Mouse (Mus musculus): ENCODE data around the gene Polg2.
"Not testable (repeated sequence)": the region's sequence is repeated elsewhere in the genome, so short reads cannot be mapped to it uniquely, and the experiment has no call there.

Polg2 gene

DNA sequence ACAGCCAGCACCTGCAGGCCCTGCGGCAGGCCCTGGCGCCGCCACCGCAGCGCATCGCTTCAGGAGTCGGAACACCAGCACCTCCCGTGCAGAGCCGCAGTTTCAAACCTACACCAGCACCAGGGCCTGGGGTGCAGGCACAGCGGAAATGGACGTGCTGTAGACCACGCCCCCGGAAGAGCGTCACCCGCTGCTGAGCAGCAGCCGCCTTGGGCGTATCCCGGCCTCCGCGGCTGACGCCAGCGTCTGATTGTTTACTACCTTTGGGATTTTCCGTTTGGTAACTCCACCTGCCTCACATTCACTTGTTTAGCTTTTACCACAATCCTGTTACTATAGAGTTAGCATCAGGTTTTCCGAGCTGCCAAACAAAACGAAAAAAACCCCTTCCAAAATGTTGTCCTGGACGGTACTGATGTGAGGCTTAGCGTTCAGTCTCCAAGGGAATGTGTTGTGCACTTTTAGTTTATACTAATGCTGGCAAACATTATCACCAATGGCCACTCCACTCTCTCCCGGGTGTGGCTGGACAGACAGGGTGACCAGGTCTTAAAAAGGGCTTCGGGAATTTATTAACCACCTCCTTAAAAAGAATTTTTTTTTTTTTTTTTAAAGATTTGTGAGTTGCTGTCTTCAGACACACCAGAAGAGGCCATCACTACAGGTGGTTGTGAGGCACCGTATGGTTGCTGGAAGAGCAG, at the start of gene Polg2:
Polg2 (minus strand) TSS at position 150 of the 701 bp plus-strand sequence.
- DNase-seq (ENCODE audit: extremely low read depth, low read depth), result peak; percentile 86

DNA sequence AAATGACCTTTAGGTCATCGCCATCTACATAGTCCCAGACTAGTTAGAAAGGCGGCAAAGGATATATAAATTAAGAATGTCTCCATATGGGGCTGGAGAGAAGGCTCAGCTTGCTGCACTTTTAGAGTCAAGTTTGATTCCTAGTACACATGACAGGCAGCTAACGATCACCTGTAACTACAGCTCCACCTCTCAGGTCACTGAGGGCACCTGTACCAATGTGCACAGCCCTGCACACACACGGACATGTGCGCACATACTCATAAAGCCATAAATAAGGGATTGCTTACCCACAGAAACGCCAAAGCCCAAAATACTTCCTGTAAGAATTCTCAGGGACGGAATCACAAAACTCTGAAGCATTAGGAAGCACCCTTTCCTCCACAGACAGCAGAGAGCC, 48.7 kb upstream of the Polg2 start:
- DNase-seq (ENCODE audit: extremely low read depth, low read depth), result no peak

DNA sequence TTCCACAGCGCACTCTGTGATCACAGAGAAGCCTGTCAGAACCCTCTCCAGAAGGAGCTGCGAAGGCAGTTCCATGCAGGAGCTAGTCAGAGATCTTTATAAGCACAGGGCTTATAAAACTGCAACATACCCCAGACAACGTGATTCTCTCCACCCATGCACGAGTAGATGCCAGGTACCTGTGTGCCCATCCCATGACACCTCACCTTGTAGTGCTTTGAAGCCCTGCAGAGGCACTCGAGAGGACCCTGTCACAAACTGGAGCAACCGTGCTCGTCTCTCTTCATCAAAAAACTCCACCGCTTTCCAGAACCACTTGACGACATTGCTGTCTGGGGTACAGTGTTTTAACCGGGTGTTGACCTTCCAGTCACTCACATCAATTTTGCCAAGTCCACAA, 45.1 kb upstream of the Polg2 start:
- DNase-seq (ENCODE audit: extremely low read depth, low read depth), result no peak

DNA sequence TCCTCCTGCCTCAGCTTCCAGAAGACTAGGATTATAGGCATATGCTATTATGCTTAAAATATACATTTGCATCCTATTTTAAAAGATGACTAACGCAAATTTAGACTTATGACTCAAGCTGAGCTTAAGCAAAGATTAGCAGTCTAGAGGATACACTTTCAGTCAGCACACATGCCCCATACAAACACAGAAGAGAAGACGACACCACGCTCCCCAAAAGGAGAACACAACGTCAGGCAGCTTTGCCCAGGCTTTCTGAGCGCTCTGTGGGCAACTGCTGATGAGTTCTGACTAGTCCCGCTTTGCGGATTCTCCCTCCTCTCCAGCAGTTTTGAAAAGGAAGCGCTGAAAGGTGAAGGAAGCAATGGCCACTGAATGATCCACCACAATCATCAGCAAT, 44.4 kb upstream of the Polg2 start:
- no peak for DNase-seq (ENCODE audit: extremely low read depth, low read depth)

DNA sequence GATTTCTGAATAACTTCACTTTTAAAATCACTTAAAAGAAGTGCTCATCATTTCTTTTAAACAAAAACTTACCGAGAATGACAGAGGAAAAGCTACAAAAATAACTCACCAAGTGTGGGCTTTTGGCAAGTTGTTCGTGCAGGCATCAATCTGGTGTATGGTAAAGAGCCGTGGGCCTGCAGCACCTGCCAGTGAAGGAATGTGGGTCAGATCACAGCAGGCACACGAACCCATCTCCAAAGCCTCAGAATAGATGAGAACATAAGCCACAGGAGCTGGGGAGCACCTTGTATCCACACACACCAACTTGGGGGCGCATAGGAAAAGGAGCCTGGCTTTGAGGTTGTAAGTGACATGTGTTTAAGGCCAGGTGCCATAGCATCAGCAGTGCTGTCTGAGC, 43.6 kb upstream of the Polg2 start:
- DNase-seq (ENCODE audit: extremely low read depth, low read depth), result no peak

DNA sequence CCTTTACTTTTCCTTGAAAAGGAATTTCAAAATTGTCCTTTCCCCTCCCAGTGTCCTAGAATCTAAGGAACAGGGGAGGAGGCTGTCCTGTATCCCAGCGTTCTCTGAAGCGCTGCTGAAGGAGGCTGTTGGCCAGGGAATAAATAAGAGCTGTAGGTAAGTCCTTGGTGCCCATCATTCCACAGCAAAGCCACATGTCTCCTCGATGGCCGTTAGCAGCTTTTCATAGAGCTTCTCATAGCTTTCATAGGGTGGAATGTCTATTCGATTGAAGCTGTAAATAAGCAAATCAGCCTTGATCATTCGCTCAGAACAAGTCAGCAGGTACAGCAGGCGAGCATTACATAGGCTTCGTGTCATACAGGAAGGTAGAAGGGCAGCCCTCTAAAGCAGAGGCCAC, 43.2 kb upstream of the Polg2 start:
- DNase-seq (ENCODE audit: extremely low read depth, low read depth), result no peak

DNA sequence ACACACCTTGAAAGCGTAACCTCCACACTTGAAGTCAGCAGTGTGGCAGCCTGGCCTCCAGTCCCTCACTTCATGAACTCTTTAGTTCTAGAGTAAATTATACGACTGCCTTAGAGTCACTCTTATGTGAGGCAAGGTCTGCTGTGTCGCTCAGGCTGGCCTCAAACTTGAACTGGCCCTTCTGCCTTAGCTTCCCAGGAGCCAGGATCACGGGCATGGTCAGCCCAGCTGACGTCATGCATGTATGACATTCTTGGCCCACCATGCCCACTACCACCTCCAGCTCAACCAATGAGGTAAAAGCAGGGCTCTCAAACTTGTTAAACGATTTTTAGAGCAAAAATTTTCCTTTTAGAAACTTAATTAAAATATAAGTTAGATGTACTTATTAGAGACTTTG, 42.1 kb upstream of the Polg2 start:
- DNase-seq (ENCODE audit: extremely low read depth, low read depth), result no peak

DNA sequence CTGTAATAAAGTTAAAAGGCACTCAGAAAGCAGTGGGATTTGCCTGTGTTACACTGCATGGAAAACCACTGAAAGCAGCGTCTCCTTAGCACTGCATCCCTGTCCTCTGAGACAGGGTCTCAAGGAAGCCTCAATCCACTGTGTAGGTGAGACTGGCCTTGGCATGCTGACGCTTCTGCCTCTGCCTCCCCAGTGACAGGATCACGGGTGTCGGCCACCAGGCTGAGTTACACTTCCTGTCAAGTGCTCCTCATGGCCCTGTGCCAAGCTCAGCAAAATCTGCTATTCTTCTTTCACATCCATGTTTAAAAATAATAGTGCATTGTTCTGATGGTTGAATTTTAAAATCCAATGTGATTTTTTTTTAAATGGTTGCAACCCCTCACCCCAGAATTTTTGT, 41.6 kb upstream of the Polg2 start:
- DNase-seq (ENCODE audit: extremely low read depth, low read depth), result no peak

DNA sequence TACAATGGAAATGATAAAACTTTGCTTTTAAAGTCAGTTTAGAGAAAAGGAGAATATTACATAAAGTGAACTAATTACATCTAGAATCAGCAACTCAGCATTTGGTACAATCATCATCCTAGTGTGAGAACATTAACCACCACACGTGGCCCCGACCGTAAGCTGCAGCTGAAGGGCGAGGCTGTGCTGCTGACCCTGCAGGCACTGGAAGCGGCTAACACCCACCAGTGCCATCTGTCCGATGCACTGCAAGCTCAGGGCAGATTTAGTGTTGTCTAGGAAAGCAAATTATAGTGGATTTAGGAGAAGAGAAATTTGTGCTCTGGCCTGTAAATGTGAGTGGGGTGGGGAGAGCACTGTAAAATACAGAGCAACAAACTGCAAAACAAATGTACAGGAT, 40.9 kb upstream of the Polg2 start:
- DNase-seq (ENCODE audit: extremely low read depth, low read depth), result no peak

DNA sequence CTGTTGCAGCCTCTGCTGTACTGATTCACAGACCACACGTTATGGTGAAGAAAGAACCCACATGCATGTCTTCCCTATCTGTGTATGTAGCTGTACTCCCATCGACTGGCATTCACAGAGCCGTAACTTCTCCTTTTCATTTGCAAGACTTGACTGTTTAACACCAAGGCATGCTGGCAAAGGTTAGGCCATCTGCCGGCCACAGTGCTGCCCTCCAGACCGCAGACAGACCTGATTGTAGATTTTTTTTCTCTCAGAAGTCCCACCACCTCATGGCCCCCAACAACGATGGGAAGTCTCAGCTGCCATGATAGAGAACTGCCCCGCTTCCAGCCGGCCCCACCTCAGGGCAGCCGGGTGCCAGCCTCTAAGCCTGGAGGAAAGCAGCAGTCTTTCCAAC, 40.3 kb upstream of the Polg2 start:
- no peak for DNase-seq (ENCODE audit: extremely low read depth, low read depth)

DNA sequence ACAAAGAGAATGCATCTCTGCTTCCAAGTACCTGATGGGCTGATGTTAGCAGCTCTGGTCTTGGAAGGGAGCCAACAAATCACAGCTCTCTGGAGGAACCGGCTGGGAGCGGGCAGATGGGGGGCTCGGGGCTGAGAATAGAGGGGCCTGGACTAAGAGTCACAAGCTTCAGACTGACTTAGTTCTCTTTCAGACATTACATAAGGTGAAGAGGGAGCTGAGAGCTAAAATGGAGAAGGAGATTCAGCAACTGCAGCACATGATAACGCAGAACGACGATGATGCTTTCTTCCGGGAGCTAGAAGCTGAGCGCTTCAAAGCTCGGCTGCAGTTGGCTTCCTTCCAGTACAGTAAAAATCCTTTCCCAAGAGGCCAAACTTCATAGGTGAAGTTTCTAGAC, 39.0 kb upstream of the Polg2 start:
- no peak for DNase-seq (ENCODE audit: extremely low read depth, low read depth)

DNA sequence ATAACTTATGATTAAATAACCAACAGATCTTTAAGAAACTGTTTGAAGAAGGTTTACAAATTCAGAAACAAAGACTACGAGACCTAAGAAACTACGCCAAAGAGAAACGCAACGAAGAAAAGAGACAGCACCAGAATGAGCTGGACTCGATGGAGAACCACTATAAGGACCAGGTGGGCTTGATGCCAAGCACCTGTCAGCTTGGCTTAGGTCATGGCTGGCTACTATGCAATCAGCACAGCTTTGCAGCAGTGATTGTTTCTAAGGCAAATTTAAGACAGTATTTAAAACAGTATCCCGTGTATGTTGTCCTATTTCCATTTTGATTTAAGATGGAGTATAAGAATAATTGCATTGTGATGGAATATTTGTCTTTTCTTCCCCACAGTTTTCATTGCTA, 38.5 kb upstream of the Polg2 start:
- no peak for DNase-seq (ENCODE audit: extremely low read depth, low read depth)

DNA sequence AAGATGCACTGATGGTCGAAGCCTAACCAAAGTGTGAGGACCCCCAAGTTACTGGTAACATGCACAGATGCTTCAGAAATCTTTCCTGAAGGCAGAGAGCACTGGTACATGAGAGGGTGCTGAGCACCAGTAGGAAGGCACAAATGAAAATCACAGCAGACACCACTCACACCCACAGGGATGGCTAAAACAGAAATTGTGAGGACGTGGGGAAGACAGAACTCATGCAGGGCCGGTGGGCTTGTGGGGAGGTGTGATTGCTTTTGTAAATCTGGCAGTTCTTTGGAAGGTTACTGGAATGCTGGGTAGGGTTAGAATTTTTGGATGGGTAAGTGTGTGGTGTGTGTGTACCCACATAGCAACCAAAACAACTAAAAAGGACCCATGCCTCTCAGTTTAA, 37.8 kb upstream of the Polg2 start:
- no peak for DNase-seq (ENCODE audit: extremely low read depth, low read depth)

DNA sequence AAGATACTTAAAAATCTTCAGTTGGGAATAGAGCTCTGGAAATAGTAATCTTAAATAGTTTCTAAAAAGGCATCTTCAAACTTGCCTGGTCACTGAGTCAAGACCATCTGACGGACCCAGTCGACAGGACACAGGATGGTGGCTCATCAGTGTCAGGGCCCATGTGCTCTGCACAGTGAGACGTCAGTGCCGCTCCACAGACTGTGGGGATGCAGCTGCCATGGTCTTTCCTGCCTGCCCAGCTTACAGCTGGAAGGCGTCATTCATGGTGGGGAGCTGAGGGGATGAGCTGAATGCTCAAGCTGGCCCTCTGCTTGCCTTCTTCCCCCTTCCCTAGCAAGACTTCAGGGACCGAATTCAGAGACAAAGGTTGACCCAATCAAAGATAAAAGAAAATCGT, 37.0 kb upstream of the Polg2 start:
- DNase-seq (ENCODE audit: extremely low read depth, low read depth), result no peak

DNA sequence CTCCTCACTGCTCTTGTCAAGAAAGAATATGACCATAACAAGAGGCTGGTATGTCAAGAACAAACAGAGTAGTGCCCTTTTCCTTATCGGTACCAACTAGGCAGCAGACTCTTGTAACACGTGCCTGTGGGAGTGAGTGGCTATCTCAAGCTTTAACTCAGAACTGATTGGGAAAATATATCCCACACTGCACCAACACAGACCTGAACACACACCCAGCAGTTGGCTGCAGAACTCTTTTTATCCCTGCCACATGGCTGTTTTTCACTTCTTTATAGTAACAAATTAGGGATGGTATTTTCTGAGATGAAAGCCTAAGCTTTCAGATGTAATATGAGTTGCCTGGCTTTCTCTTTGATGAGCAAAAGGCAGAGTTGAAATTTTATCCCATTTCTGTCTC, 36.4 kb upstream of the Polg2 start:
- no peak for DNase-seq (ENCODE audit: extremely low read depth, low read depth)

DNA sequence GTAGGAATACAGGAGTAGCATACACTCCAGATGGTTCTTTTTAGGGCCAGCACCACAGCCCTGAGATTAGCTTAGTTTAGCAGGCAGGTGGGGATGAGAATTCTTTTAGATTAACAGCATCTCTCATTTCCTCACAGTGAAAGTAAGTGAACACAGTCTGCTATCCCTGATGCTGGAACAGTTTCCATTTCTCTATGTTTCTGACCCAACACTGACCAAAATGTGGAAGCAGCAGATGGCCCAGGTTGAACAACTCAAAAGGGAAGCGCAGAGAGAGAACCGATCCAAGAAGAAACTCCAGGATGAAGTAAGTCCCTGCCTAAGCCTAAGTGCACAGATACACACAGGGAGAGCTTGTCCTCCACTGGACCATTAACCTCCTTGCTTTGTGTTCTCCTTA, 36.0 kb upstream of the Polg2 start:
- DNase-seq (ENCODE audit: extremely low read depth, low read depth), result no peak

DNA sequence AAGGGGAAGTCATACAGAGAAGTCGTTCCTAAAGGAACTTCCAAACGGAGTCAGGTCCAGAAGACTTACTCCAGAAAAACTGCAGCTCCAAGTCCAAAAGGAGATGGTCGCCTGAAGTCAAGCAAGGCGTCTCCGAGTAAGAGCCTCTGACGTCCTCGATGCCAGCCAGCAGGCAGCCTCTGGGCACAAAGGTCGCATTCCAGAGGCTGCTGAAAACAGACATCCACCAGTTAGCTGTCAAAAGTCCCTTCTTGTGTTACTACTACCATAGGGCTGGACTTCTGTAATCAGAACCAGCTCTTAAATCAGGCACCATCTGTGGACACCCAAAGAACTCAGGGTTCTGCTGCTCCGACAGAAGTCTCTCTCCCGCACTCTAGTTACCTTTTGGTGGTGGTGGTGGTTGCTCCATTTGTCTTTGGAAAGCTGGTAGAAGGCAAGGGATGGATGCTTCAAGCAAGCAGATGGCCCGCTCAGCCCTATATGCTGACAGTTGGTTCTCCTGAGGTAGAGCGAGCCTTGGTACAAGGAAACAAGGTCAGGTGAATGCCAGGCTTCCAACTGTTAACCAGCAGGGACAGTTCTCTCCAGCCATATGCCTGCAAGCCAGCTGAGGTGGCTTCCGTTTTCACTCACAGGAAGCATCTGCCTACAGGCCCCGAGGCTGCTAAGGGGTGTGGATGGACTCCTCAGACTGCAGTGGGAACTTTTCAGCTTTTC, 35.4 kb upstream of the Polg2 start:
- DNase-seq (ENCODE audit: extremely low read depth, low read depth), result no peak

DNA sequence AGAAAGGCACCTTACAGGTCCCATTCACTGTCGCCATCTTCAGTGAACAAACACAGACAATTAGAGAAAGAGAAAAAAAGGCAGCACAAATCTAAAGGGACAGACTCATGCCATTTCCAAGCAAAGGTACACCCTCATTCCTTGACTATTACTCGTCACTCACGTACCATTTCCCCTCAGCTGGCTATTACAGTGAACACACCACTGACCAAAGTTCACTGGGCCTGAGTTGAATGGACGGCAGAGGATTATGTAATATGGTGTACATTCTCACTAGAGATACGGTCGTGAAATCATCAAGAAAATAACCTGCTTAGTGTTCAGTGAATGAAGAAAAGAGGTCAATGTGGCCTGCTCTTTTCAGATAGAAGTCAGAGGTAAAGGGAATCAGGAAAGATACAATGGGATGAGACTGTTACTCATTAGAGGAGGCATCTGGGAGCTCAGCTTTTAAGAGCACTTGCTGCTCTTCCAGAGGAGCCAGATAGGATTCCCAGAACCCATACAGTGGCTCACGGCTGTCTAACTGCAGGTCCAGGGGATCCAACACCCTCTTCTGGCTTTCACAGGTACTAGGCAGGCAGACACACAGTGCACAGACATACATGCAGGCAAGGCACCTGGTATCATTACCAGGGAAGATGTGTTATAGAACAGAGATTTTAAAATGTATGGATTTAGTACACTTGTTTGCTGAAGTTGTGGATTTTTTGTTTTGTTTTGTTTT, 33.2 kb upstream of the Polg2 start:
- no peak for DNase-seq (ENCODE audit: extremely low read depth, low read depth)

DNA sequence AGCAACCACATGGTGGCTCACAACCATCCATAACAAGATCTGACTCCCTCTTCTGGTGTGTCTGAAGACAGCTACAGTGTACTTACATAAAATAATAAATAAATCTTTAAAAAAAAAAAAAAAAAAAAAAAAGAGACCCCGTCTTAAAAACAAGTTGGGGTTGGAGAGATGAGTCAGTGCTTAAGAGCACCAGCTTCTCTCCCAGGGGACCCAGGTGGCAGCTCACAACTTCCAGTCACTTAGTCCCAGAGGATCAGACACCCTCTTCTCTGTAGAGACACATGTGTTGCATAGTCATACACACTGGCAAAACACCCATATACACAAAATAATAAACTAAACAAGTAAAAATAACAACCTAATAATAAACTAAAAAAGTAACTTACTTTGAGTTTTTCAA, 28.1 kb upstream of the Polg2 start:
- not testable (repeated sequence) for DNase-seq (ENCODE audit: extremely low read depth, low read depth)

DNA sequence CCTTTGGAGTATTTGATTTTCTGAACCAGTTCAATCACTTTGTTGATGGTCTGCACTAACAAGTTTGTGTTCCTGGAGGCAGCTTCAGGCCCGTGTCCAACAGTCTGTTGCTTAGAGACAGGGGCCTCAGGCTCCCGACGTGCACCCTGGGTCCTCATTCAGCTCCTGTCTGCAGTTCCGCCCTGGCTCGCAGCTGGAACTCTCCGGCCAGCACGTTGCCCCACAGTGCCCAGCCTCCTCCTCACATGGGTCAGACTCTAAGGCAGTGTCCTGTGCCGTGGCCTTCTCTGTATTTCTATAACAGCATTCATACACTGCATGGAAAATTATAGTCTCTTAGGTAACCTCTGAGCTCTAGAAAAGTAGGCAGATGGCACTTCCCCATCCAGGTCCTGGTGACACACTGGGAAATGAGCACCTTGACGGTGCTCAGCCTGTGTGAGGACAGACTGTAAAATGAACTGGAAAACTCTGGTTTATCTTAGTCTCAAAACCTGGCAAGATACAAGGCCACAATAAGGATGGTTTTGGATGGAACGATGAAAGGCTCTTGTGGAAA, 22.8 kb upstream of the Polg2 start:
- DNase-seq (ENCODE audit: extremely low read depth, low read depth), result no peak

DNA sequence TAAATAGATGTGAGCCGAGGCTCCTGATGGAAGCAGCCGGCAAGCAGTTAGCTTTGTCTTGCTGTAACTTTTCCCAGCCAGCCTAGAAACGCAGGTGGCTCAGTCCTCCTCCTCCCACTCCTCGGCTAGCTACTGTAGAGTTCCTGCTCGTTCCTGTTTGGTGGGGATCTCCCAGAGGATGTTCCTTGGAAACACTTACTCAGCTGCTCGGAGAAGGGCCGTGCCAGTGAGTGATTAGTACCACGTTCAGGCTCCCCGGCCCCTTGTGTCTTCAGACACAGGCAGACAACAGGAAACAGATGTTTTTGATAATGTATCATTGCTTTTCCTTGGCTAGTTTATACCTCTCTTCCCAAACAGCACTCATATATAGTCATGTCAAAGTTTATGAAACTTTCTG, 16.3 kb upstream of the Polg2 start:
- DNase-seq (ENCODE audit: extremely low read depth, low read depth), result peak; percentile 20

DNA sequence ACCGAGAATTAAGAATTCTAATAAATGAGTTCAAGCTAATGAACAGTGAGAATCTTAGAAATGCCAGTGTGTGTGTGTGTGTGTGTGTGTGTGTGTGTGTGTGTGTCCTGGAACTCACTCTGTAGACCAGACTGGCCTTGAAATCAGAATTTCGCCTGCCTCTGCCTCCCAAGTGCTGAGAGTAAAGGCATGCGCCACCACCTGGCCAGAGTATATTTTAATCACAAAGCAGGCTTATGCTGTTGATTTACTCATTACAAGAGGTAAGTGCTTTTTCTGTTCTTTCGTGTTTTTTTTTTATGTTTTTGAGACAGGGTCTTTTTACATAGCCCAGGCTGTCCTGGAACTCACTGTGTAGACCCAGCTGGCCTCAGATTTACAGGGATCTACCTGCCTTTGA, 14.5 kb upstream of the Polg2 start:
- no peak for DNase-seq (ENCODE audit: extremely low read depth, low read depth)
